Mouse (Mus musculus) layer of hippocampus, adult 9-11 months (tissue): ENCODE measurements around the gene Pex16.

Experiments used
- DNase-seq: peaks from one replicate; pipeline ENCODE4 v3.0.0; 2022

Pex16 gene

GRCm38 (mm10) chr2:92374514-92374913, at the start of gene Pex16, which contains the start of gene Large2:
Gene Pex16 (plus strand): TSS chr2:92374676.
Gene Large2 (minus strand): TSS chr2:92374869.
- no peak for DNase-seq

GRCm38 (mm10) chr2:92325676-92326075, 48.8 kb upstream of the Pex16 start:
- no peak for DNase-seq

- no peak for DNase-seq
These were observed 48.3 kb upstream of the Pex16 start for GRCm38 (mm10) chr2:92326221-92326620.

GRCm38 (mm10) chr2:92327601-92328000, 46.9 kb upstream of the Pex16 start:
- no peak for DNase-seq

GRCm38 (mm10) chr2:92328206-92328605, 46.3 kb upstream of the Pex16 start:
- DNase-seq, result no peak

GRCm38 (mm10) chr2:92330840-92331239, 43.6 kb upstream of the Pex16 start:
- no peak for DNase-seq

- no peak for DNase-seq
These were observed 43.1 kb upstream of the Pex16 start for GRCm38 (mm10) chr2:92331410-92331809.

GRCm38 (mm10) chr2:92331871-92332270, 42.6 kb upstream of the Pex16 start:
- DNase-seq, result no peak

- no peak for DNase-seq
These were observed 32.1 kb upstream of the Pex16 start for GRCm38 (mm10) chr2:92342418-92342817.

- DNase-seq, result no peak
These were observed 27.3 kb upstream of the Pex16 start for GRCm38 (mm10) chr2:92347191-92347590.

- DNase-seq, result no peak
These were observed 24.7 kb upstream of the Pex16 start for GRCm38 (mm10) chr2:92349589-92350425.

GRCm38 (mm10) chr2:92350686-92351085, 23.8 kb upstream of the Pex16 start:
- DNase-seq, result no peak

- DNase-seq, result no peak
These were observed 21.1 kb upstream of the Pex16 start for GRCm38 (mm10) chr2:92353402-92353801.

GRCm38 (mm10) chr2:92354224-92354623, 20.3 kb upstream of the Pex16 start:
- DNase-seq, result no peak

GRCm38 (mm10) chr2:92359301-92359700, 15.2 kb upstream of the Pex16 start:
- DNase-seq, result no peak

GRCm38 (mm10) chr2:92360186-92360823, 14.2 kb upstream of the Pex16 start:
- DNase-seq, result no peak

- no peak for DNase-seq
These were observed 13.6 kb upstream of the Pex16 start for GRCm38 (mm10) chr2:92360893-92361292.

GRCm38 (mm10) chr2:92361795-92362194, 12.7 kb upstream of the Pex16 start:
- no peak for DNase-seq

- DNase-seq, result no peak
These were observed 11.8 kb upstream of the Pex16 start for GRCm38 (mm10) chr2:92362571-92363228.

- no peak for DNase-seq
These were observed 10.4 kb upstream of the Pex16 start for GRCm38 (mm10) chr2:92364086-92364485.

GRCm38 (mm10) chr2:92365568-92365967, 8.9 kb upstream of the Pex16 start:
- no peak for DNase-seq

- DNase-seq, result no peak
These were observed 7.0 kb upstream of the Pex16 start for GRCm38 (mm10) chr2:92367383-92368029.

GRCm38 (mm10) chr2:92370375-92370774, 4.1 kb upstream of the Pex16 start:
- DNase-seq, result no peak
